Mouse (Mus musculus): Measurements from ENCODE around the gene Terb1.

Gene Terb1

DNA sequence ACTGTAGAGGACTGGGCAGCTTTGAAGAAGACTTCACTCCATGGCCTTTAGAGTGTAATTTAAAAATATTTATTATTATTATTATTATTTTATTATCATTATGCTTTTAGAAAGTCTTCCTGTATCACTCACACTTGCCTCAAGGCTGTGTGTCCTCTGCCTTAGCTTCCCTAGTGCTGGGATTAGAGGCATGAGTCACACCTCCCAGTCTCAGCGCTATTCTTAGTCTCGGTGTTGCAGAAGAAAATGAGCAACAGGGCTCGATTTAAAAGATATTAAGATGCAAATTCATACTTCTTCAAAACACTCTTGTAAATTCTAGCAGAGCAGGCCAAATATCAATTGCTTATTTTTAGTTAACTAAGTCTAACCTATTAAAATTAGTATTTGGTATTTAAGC, 60.9 kb downstream of the Terb1 start:
- no peak for DNase-seq

DNA sequence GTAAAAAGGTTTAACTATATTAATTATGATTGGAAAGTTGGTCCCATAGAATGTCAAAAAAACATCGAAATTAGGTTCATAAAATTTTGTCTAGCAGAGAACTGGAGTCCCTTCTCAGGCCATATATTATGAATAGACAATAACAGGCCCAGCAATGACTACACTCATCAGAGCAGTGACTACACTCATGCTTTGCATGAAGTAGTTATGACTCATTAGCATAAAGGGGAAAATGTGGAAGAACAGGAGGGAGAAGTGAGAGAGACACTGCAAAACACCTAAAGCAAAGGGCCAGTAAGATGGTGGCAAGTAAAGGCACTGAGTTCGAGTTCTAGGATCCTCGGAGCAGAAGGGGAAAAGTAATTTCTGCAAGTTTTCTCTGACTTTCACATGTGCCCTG, 63.7 kb downstream of the Terb1 start:
- DNase-seq: no peak

DNA sequence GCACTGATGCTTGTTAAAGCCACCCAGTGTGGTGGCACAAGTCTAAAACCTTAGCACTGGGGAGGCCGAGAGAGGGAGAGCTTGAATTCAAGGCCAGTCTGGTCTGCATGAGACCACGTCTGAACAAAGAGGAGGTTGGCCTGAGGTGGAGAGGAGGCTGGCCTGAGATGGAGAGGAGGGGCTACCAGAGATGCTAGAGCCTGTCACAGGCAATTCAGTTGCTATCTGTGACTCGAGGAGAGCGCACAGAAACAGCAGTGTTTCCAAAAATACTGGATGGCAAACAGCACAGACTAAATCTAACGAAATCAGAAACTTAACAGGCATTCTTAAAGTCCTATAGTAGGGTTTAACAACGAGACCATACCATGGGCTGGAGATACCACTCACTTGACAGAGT, 64.5 kb downstream of the Terb1 start:
- no peak for DNase-seq

DNA sequence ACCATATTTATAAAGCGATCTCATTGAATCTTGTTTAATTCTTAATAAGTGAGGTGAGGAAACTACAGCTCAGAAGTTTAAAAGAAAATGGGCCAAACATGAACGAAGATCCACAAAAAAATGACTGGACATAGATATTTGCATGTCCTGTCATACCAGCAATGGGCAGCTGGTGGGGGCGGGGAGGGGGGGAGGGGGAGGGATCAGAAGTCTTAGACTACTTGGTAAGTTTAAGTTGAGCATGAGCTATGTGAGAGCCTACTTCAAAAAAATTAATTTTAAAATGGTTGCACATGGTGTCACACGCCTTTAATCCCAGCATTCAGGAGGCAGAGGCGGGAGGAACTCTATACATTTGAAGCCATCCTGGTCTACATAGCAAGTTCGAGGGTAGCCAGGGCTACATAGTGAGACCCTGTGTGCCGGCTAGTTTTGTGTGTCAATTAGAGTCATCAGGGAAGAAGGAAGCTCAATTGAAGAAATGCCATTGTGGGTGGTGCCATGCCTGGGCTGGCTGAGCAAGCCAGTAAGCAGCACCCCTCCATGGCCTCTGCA, 66.5 kb downstream of the Terb1 start:
- DNase-seq: no peak

DNA sequence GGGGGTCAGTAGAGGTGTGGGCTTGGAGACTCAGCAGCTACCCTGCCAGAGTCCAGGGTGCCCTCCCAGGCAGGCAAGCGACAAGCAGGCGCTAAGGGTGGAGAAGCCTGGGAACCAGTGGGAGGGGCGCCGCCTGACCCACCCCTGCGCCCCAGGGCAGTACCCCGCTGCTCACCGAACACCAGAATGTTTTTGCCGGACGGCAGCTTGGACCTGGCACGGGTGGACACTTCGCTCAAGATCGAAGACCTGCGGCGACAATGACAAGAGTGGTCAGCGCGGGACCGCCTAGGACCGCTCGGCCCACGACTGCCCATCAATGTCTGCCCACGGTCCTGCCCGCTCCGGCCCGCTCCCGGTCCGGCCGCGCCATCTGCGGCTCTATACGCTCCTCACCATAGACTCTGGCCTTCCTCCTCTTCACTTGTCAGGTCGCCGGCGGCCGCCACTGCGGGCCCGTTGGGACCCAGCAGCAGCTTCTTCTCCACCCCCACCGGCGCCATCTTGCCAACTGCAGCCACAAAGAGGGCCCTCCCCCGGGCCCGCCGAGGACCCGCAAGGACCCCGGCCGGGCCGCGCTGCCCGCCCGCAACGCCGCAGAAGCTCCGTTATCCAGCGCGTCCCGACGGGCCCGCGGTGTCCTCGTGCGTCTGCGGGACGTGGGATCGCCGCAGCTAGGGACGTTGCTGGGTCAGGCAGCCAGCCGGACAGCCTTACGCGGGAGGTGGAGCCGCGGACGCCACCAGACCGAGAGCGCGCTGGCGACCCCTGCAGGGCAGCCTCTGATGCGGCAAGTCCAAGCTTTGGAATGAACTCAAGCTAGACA, 67.2 kb downstream of the Terb1 start, which contains the start of gene Dync1li2:
Gene Dync1li2, minus strand, starts transcription at position 749 of the 826 bp plus-strand sequence.
- DNase-seq: peak; percentile 93

DNA sequence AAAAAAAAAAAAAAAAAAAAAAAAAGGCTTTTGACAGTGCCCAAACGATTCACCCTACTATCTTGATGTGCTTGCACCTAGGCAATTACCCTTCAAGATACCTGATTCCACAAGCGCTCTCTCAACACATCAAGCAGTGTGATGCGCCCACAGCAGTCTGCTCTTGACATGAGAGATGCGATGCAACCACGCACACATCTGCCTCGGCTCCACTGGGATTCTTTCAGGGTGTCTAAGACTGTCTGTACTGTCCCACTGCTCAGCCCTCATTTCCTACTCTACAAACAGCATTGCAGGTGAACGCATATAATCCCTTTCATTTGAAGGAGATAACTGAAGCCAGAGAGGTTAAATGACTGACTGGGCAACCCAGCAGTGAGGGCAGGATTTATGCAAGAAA, 68.1 kb downstream of the Terb1 start:
- DNase-seq: no peak

DNA sequence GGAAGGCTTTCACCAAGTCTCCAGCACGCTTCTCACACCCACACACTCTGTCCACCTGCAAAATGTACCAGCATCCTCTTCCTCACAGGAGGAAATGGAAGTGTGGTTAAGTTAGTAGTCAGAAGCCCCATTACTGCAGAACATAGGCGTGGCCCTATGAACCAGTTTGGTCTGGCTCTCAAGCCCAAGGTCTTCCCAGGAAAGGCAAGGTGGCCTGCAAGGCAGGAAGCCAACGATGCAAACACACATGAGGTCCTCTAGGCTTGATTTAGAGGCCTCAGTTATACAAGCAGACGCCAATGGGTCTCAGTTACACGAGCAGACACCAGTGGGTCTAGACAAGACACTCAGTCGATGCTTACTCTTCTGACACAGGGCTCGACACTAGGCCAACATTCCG, 70.2 kb downstream of the Terb1 start:
- DNase-seq: no peak

DNA sequence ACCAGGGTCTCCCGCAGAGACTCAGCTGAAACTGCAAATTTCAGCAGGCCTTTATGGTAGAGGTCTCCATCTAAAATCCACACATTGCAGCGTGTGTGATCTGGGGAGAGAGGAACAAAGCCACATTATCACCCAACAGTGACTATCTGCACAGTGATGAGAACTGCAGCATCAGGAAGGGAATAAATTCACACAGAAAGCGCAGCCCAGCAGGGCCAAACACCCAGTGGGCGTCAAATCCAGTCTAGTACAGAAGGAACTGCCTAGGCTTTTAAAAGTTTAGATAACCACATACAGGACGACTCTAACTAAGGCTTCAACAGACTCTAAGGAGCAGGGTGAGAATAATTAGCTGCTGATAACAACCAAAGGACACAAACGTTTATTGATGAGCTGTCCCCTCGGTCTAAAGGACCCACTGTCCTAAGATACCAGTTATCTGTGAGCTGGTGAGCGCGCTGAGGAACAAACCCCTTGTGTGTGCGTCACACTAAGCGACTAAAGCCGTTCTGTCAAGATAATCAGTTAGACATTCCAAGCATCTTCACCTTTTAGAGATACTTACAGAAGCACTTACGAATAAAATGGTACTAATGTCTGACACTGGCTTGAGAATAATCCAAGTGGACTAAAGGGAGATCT, 72.1 kb downstream of the Terb1 start:
- DNase-seq: no peak

DNA sequence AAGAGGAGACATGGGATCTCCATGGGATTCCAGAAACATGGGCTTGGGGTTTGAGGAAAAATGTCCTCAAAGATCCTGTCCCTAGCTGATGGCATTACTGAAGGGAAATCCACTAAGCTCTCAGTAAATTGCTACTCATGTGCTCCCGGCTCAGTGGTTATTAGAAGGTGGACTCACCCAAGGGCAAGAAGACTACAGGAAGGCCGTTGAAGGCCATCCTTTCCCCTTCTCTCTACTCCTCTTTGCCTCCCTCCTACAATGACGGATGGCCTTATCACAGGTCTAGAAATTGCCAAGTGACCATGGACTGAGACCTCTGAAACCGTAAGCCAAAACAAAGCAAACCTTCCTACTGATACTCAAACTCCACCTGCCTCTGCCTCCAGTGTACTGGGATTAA, 73.1 kb downstream of the Terb1 start:
- DNase-seq: no peak

DNA sequence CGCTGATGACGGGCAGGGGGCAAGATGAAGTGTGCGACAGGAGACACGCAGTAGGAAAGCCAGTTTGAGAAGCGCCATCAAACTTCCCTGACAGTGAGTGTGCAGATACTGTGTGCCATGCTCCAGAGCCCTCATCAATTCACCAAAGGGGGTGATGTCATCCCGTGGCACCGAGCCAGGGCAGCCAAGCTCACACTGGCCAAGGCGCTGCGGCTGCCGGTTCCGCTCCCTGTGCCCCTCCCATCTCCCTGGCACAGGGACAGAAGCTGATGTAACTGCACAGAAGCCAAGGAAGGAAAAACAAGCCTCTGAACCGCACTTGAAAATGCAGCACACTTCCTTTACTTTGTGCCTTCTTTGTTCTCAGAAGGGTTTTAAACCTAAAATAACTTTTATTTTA, 73.7 kb downstream of the Terb1 start:
- DNase-seq: peak; percentile 92

DNA sequence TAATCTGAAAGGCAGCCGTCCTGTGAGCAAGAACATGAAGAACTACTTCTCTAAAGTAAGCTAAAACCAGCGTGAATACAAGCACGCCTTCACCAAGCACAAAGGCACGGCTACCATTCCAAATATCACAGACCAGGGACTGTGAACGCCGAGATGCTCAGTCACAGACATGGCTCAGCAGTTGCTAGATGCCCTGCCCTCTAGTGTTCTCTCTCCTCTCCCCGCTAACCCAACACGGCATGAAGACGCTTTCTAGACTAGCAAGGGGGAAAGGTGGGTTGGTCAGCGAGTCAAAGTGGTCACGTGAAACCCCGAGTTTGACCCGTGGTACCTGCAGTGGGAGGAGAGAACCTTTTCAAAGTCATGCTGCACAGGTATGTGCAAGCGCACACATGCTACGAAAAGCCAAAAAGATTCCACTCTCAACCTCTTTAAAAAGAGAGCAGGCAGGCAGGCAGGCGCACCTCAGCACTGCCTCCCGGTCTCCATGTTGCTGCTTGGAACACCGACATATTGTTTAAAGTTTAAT, 74.8 kb downstream of the Terb1 start:
- DNase-seq: no peak

DNA sequence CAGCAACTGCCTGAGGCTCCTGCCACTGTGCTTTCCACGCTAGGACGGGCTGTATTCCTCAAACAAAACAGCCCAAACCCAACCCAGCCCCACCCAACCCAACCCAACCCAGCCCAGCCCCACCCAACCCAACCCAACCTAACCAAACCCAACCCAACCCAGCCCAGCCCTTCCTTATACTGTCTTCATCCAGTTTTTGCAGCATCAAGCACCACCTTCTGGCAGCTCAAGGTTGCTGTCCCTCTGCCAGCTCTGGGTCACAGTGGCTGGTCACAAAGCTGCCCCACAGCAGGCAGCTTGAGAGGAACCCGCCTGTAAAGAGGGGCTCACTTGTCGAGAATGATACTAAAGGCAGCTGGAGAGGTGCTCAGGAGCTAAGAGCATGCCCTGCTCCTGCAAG, 75.4 kb downstream of the Terb1 start:
- DNase-seq: no peak

DNA sequence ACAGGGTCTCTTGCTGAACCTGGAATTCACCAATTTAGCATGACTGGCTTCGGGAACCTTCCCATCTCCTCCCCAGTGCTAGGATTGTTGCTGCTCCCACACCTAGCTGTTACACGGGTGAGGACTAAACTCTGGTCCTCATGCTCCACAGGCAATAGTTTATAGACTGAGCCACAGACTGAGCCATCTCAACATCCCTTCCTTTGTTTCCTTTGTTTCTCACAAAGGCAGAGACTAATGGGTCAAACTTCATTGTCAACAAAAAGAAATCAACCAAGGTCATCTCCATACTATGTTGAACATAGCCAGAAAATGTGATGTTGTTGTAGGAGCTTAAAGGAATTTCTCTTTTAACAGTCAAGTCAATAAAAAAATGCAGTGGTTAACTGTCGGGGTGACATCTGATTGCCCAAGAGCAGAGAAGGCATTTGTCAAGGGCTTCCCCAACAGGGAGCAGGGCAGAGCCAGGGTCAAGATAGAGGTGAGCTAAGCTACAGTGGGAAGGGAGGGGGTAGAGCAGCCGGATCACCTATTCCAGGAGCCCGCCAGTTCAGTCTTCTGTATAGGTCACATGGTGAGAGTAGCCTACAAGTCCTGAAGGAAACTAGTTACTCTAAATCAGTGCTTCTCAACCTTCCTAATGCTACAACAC, 76.4 kb downstream of the Terb1 start:
- no peak for DNase-seq

DNA sequence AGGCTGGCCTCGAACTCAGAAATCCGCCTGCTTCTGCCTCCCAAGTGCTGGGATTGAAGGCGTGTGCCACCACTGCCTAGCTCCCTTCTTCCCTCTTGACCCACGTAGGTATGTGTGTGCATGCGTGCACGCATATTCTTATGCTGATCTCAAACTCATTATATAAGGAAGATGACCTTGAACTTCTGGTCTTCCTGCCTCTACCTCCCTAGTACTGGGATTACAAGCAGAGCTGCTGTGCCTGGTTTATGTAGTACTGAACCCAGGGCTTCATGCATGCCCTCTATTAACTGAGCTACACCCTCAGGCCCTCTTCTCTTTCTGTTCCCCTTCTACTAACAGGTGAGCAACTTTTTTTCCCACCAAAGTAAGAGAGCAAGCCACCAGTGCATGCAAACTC, 77.1 kb downstream of the Terb1 start:
- DNase-seq: no peak

DNA sequence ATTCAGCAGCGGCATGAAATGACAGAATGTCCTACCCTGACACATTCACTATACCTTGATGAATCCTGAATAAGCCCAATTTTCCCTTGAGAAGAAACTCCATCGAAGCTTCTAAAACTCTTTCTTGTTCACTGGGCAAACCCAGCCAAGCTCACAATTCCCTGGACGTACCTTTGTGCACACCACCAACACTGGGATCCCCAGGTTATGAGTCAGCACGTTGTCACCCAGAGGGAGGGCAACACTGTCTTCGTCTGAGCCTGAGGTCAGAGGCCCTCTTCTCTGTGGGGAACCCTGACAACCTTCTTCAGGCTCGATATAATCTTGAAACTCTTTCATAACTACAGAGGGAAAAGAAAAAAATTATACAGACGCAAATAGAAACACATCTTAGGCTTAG, 79.5 kb downstream of the Terb1 start:
- no peak for DNase-seq

DNA sequence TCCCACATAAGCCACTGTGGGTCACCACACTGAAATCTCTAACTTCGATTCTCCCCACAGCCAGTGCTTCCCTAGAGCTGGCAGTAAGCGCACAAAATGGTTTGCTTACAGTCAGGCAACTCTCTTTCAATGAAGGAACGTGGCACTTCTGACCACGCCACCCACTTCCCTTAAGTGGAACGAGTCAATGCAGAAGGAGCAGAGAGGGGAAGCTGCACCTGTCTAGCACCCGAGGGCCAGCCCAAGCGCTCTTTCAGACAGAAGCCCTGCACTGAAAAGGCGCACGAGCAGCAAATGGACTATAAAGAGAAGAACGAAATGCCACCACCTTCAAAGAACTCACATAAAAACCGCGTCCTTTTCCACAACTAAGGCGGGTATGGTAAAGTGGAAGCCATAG, 82.0 kb downstream of the Terb1 start:
- DNase-seq: no peak

DNA sequence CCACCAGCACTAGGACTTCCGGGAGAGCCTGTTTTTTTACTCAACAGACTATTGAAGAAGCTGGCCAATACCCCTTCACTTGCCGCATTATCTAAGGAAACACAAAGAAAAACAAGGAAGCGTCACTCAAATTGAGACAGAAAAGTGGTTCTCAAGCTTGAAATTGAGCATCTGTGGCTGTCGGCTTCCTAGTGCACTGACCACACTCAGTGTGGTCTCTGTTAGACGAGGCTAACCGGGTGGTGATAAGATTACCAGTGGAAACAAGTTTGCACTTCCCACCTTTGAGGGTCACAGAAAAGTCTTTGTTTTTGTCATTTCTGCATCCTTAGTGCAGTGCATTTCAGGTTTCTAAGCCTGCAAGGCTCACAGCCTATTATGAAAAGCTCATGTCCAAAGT, 87.4 kb downstream of the Terb1 start:
- DNase-seq: no peak

DNA sequence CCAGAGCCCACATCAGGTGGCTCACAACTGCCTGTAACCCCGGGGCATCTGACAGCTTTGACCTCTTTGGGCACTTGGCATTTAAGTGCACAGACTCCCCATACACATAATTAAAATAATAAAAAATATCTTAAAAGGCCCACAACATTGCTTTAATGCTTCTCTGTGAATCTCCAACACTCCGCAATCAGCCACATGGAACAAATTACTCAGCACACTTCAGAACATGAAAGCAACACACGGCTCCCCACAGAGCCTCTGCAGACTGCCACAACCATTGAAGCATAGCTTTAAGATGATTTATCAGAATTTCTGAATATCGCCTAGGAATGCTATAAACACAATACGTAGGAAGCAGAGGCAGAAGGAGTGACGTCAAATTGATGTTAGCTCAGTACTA, 93.7 kb downstream of the Terb1 start:
- DNase-seq: no peak

DNA sequence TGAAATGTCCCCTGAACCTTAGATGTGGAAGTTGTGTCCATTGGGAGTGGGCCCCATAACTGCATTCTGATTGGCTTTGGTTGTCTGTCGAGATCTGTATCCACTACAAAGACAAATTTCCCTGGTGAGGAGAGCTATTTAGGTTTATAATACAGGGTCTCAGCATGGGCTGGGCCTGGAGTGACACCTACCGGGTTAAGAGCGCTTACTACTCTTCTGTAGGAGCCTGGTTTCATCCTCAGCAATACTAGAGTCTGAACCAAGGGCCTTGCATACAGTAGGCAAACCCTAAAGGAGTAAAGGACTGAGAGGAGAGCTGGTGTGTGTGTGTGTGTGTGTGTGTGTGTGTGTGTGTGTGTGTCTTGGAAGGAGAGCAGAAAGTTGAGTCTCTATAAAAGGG, 95.5 kb downstream of the Terb1 start:
- DNase-seq: no peak

DNA sequence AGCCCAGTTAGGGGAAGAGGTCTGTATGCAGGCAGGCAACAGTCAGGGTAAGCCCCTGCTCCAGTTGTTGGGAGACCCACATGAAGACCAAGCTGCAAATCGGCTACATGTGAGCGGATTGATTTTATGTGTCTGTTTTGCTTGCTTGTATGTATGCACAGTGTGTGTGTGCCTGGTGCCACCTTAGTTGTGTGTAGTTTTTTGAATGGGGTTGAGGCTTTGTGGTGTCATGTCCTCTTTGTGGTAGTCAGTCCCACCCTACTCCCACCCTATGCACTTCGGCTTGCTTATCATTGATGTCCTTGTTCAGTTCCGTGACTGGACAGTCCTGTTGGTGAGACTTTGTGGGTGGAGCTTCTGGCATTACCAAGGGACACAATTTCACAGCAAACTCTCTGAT, 95.9 kb downstream of the Terb1 start:
- DNase-seq: no peak

DNA sequence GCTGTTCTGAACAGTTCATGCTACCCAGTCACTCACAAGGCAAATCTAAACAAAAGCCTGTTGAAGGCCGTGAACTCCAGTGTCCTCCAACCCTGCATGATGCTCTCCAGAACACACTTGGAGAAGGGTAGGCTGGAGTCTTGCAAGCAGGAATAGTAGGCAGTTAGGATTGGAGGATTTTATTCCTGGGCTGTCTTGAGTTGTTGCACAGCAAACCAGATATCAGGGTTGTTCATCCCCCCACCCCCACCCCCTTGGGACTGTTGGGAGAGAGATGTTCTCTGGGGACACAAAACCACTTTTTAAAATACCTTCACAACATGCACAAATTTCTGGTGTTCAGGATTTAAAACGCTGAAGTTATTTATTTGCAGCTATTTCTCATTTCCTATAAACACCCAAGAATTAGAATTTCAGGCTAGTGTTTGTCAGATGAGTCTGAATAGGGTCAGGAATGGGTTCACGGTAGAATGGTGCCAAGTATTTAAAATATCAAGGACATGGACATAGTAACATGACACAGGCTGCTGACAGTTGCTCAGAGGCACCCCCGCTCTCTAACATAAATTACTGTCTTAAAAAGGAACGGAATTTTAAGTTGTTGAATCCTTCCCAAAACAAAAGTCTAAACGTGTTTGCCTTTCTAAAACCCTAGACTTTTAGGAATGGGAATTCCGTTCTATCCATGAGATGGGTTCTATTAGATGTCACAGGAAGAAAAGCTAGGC, 96.7 kb downstream of the Terb1 start:
- no peak for DNase-seq

DNA sequence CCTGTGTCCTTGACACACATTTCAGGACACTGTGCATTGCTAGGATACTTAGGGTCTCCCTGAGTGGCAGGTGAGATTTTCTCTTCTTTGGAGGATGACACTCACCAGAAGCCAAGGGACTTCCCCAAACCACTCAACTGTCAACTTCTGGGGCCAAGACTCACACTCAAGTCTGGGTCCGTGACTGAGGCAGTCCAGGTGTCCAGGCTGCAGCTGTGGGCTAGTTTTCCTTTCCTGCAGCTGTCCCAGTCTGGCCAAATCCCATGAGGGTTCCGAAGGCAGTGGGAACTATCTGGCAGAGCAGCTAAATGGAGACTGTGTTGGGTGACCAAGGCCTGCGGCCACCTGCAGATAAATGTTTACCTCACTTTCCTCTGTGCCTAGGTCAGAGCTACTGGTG, 97.7 kb downstream of the Terb1 start:
- DNase-seq: no peak

DNA sequence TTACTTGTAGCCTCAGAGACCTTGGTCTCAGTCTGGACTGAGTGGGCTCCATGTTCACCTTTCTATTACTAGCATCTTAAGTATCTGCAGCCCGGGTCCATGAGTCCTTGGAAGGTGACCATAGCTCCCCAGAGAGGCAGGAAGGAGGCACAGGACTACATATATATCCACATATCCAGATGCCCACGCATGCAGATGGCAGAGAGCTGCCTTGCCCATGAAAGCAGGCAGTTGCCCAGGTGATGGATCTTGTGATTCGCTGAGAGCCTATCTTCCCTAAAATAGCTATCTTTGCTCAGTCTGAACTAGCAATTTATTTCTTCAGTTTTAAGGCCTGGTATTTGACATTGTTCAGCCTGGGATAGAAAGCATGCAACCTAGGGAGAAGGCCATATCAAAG, 98.2 kb downstream of the Terb1 start:
- DNase-seq: peak; percentile 76
